Mouse (Mus musculus) kidney, embryonic 15.5 days (tissue): ENCODE measurements around the gene Pou3f3. TPM values are rescaled to one million over a fixed set of nuclear protein-coding genes. Genes with fewer than 3 reads are reported as not detected.
A peak's percentile ranks its signal among the peaks of the same experiment; 100 is the strongest.

ENCODE experiments used
- ATAC-seq: fragments of 200-750 bp; cut with Nextera tagmentation; replicated peaks from 2 replicates; pipeline ENCODE4 v1.8.0; 2017; ENCODE audit warnings: moderate TSS enrichment; ENCODE audit not compliant: low FRiP score
- H3K27ac ChIP-seq: fragments of 300-500 bp; sonication (generic); 2 replicates; pipeline ENCODE4 v1.5.1; 2015; ENCODE audit warnings: mild to moderate bottlenecking, inconsistent platforms
- H3K27me3 ChIP-seq: fragments of 300-500 bp; sonication (generic); 2 replicates; pipeline ENCODE4 v1.6.1; 2015; ENCODE audit warnings: inconsistent platforms
- H3K36me3 ChIP-seq: fragments of 300-500 bp; sonication (generic); 2 replicates; pipeline ENCODE4 v1.6.1; 2015; ENCODE audit warnings: inconsistent platforms
- H3K4me1 ChIP-seq: fragments of 300-500 bp; sonication (generic); 2 replicates; pipeline ENCODE4 v1.6.1; 2015; ENCODE audit warnings: inconsistent platforms
- H3K4me2 ChIP-seq: fragments of 300-500 bp; sonication (generic); 2 replicates; pipeline ENCODE4 v1.6.1; 2015; ENCODE audit warnings: moderate library complexity, mild to moderate bottlenecking, inconsistent platforms
- H3K4me3 ChIP-seq: fragments of 300-500 bp; sonication (generic); replicated peaks from 2 replicates; pipeline ENCODE4 v1.5.1; 2015; ENCODE audit warnings: mild to moderate bottlenecking, inconsistent platforms
- H3K9ac ChIP-seq: fragments of 300-500 bp; sonication (generic); 2 replicates; pipeline ENCODE4 v1.6.1; 2015; ENCODE audit warnings: mild to moderate bottlenecking, inconsistent platforms
- H3K9me3 ChIP-seq: fragments of 300-500 bp; sonication (generic); replicated peaks from 2 replicates; pipeline ENCODE4 v1.6.1; 2016; ENCODE audit warnings: inconsistent platforms
- WGBS: fragments of 180-500 bp; shearing (Covaris S2); methylation state at CpG from one replicate; pipeline ENCODE4 v1.1.7; 2015; ENCODE audit warnings: mixed read lengths; 5-methylcytosine and 5-hydroxymethylcytosine counted together
- polyA plus RNA-seq: library from polyadenylated mRNA; unstranded; fragments of >200 nt; fragmentation: Nextera tagmentation; extraction: Ambion mirVana; gene quantifications from 2 replicates; pipeline ENCODE4 v1.2.1, GENCODE M21; 2015

The Pou3f3 gene
- polyA plus RNA-seq, 1 experiment from 2014 or later: 9.2 TPM

GRCm38 (mm10) chr1:42696371-42697031 lies 933 bp downstream of the Pou3f3 start:
- H3K4me3 ChIP-seq: peak overlapping the region; percentile 57
- peaks cover 52% of the 10 kb centered on the region for H3K4me1 ChIP-seq
- peaks cover 96% of the 10 kb centered on the region for H3K27me3 ChIP-seq
- H3K36me3 ChIP-seq: no peaks in the 10 kb centered on the region
- H3K9me3 ChIP-seq: no peaks in the 10 kb centered on the region
- peak overlapping the region; percentile 63 for H3K9ac ChIP-seq
- ATAC-seq: no peak
- H3K27ac ChIP-seq: peak overlapping the region; percentile 89
- WGBS: under 1% methylated on average over 34 of the region's 62 CpGs
- peak overlapping the region; percentile 62 for H3K4me2 ChIP-seq

- peak overlapping the region; percentile 63 for H3K9ac ChIP-seq
- H3K4me3 ChIP-seq: peak overlapping the region; percentile 57
- no peaks in the 10 kb centered on the region for H3K9me3 ChIP-seq
- H3K36me3 ChIP-seq: no peaks in the 10 kb centered on the region
- peaks cover 96% of the 10 kb centered on the region for H3K27me3 ChIP-seq
- H3K27ac ChIP-seq: peak overlapping the region; percentile 89
- peak overlapping the region; percentile 62 for H3K4me2 ChIP-seq
- no peak for ATAC-seq
- WGBS: 1% methylated on average over 38 of the region's 58 CpGs
- H3K4me1 ChIP-seq: peaks cover 52% of the 10 kb centered on the region
These were observed 1.8 kb downstream of the Pou3f3 start for GRCm38 (mm10) chr1:42697321-42697755.

- H3K36me3 ChIP-seq: no peaks in the 10 kb centered on the region
- peaks cover 93% of the 10 kb centered on the region for H3K27me3 ChIP-seq
- peaks cover 52% of the 10 kb centered on the region for H3K4me1 ChIP-seq
- peak overlapping the region; percentile 89 for H3K27ac ChIP-seq
- peak overlapping the region; percentile 63 for H3K9ac ChIP-seq
- peak overlapping the region; percentile 62 for H3K4me2 ChIP-seq
- WGBS: under 1% methylated on average over 80 of the region's 80 CpGs
- ATAC-seq: no peak
- no peaks in the 10 kb centered on the region for H3K9me3 ChIP-seq
- peak overlapping the region; percentile 57 for H3K4me3 ChIP-seq
These were observed 2.4 kb downstream of the Pou3f3 start for GRCm38 (mm10) chr1:42697756-42698583.

GRCm38 (mm10) chr1:42698584-42699333 lies 3.2 kb downstream of the Pou3f3 start:
- H3K27ac ChIP-seq: peak overlapping the region; percentile 89; the same call in 1 of the 2 replicates
- peaks cover 50% of the 10 kb centered on the region for H3K4me1 ChIP-seq
- H3K4me3 ChIP-seq: peak overlapping the region; percentile 57
- under 1% methylated on average over 57 of the region's 57 CpGs for WGBS
- no peaks in the 10 kb centered on the region for H3K36me3 ChIP-seq
- H3K9me3 ChIP-seq: no peaks in the 10 kb centered on the region
- H3K4me2 ChIP-seq: peak overlapping the region; percentile 62
- peak overlapping the region; percentile 63 for H3K9ac ChIP-seq
- no peak for ATAC-seq
- H3K27me3 ChIP-seq: peaks cover 93% of the 10 kb centered on the region

GRCm38 (mm10) chr1:42699471-42699871 lies 3.9 kb downstream of the Pou3f3 start:
- 1% methylated on average over 19 of the region's 19 CpGs for WGBS
- H3K27me3 ChIP-seq: peaks cover 93% of the 10 kb centered on the region
- H3K4me3 ChIP-seq: peak overlapping the region; percentile 57
- peak overlapping the region; percentile 63 for H3K9ac ChIP-seq
- H3K27ac ChIP-seq: no peak overlapping the region
- ATAC-seq: no peak
- peaks cover 49% of the 10 kb centered on the region for H3K4me1 ChIP-seq
- H3K9me3 ChIP-seq: no peaks in the 10 kb centered on the region
- H3K36me3 ChIP-seq: no peaks in the 10 kb centered on the region
- H3K4me2 ChIP-seq: peak overlapping the region; percentile 62

GRCm38 (mm10) chr1:42700171-42700570 lies 4.6 kb downstream of the Pou3f3 start:
- WGBS: 4% methylated on average over 3 of the region's 3 CpGs
- Histone ChIP-seq H3K9me3 (no peaks in the 10 kb centered on the region), H3K4me1 (peaks cover 46% of the 10 kb centered on the region), H3K27me3 (peaks cover 93% of the 10 kb centered on the region), H3K9ac (peak overlapping the region; percentile 48), H3K27ac (no peak overlapping the region), H3K4me2 (peak overlapping the region; percentile 43), H3K4me3 (peak overlapping the region; percentile 38), H3K36me3 (no peaks in the 10 kb centered on the region)
- no peak for ATAC-seq

GRCm38 (mm10) chr1:42700815-42701214 lies 5.2 kb downstream of the Pou3f3 start:
- Histone ChIP-seq H3K9ac (no peak overlapping the region), H3K27me3 (peaks cover 93% of the 10 kb centered on the region), H3K4me3 (peak overlapping the region; percentile 38), H3K4me1 (peaks cover 46% of the 10 kb centered on the region), H3K27ac (no peak overlapping the region), H3K9me3 (no peaks in the 10 kb centered on the region), H3K4me2 (peak overlapping the region; percentile 43), H3K36me3 (no peaks in the 10 kb centered on the region)
- 29% methylated on average over 1 of the region's 1 CpGs for WGBS
- no peak for ATAC-seq

GRCm38 (mm10) chr1:42701833-42702611 lies 6.5 kb downstream of the Pou3f3 start:
- ATAC-seq: no peak
- Histone ChIP-seq H3K27me3 (peaks cover 94% of the 10 kb centered on the region), H3K36me3 (no peaks in the 10 kb centered on the region), H3K9me3 (no peaks in the 10 kb centered on the region), H3K4me1 (peaks cover 42% of the 10 kb centered on the region), H3K9ac (no peak overlapping the region), H3K27ac (no peak overlapping the region), H3K4me2 (peak overlapping the region; percentile 43), H3K4me3 (peak overlapping the region; percentile 38)
- 13% methylated on average over 5 of the region's 5 CpGs for WGBS

GRCm38 (mm10) chr1:42702984-42703383 lies 7.4 kb downstream of the Pou3f3 start:
- ATAC-seq: no peak
- H3K4me2 ChIP-seq: peak overlapping the region; percentile 41
- under 1% methylated on average over 9 of the region's 9 CpGs for WGBS

GRCm38 (mm10) chr1:42703424-42703823 lies 7.9 kb downstream of the Pou3f3 start:
- peak; percentile 47 for ATAC-seq
- Histone ChIP-seq H3K9me3 (no peaks in the 10 kb centered on the region), H3K4me1 (peaks cover 28% of the 10 kb centered on the region), H3K27me3 (peaks cover 94% of the 10 kb centered on the region), H3K4me2 (peak overlapping the region; percentile 41), H3K4me3 (peak overlapping the region; percentile 22), H3K36me3 (no peaks in the 10 kb centered on the region), H3K27ac (peak overlapping the region; percentile 79), H3K9ac (0 out of 2 replicates have a peak overlapping the region, but pooled peaks have one; percentile 31)
- 4% methylated on average over 7 of the region's 7 CpGs for WGBS

More at GRCm38 (mm10) chr1:42702984-42703383, 7.4 kb downstream of the Pou3f3 start:
- Histone ChIP-seq H3K9me3 (no peaks in the 10 kb centered on the region), H3K36me3 (no peaks in the 10 kb centered on the region), H3K27me3 (peaks cover 94% of the 10 kb centered on the region), H3K4me1 (peaks cover 33% of the 10 kb centered on the region), H3K9ac (no peak overlapping the region), H3K27ac (peak overlapping the region; percentile 79), H3K4me3 (peak overlapping the region; percentile 22)
